Mouse (Mus musculus) kidney, adult 9 months (tissue): ENCODE measurements around the gene Sptbn1.

Source experiments
- DNase-seq: peaks from one replicate; pipeline ENCODE4 v3.0.0; 2022

Sptbn1 gene

DNA sequence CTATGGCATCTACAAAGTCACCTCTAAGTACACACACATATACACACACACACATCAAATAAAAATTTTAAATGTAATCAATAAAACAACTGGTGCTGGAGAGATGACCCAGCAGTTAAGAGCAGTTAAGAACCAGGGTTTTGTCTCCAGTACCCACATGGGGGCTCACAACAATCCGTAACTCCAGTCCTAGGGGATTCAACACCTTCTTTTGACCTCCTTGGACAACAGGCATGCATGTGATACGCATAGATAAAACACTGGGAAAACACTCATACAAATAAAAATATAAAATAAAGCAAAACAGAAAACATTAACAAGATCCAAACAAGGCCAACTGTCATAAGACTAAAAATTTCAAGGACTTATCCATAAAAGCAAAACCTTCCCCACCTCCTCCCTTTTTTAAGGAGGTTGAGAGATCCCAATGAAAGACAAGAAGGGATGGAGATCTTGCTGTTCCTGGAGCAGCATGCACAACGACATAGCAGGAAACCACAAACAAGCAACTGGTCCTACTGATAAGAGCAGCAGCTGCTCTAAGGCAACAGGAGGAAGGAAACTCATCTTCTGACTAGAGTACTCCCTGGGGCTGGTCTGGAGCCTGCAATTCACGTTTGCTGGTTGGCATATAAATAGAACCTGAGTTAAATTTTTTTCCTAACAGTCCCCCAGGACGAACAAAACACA, 102.0 kb downstream of the Sptbn1 start:
- DNase-seq: peak; percentile 65

DNA sequence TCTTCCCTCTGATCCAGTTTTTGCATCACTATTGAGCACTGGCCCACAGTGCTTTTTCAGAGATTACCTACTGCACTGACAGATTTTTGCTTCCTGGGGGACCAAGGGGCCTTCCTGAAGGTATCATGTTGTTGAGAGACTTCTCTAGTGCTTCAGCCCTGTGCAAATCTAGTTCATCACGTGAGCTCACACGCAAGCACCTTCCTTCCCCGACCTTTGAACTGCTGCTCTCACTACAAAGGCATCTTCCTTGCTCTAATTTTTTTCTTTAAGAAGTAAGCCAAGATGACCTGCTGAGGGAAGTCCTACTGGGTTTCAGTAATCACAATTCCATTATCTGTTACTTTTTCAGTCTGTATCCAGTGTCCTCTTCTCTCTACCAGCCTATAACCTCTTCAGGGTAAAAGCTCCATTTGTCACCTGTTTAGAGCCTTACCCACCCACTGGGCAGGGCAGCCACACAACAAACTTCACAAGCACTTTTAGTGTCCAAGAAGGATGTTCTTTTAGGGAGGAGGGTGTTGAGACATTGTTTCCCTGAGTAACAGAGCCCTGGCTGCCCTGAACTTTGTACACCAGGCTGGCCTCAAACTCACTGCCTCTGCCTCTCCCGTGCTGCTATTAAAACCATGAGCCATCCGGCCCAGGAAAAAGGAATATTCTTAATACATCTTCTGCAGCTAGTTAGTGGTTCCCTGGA, 103.3 kb downstream of the Sptbn1 start:
- peak; percentile 73 for DNase-seq

DNA sequence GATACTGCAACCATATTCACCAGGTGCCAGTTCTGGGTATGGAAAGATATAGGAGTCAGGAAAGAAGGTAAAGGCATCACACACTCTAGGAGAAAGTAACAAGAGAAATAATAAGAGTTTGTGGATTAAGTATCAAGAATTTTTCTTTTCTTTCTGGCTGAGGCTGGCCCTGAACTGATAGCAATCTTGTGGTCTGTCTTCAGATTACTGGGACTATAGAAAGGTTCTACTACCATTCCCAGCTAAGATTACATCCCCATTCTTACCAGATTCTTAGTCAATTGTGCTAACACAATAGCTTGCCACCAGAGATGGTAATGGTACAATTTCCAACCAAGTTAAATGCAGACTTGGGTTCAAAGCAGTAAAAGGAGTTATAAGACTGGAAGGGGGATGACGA, 104.1 kb downstream of the Sptbn1 start:
- DNase-seq: no peak

GRCm38 (mm10) chr11:30163081-30163480, 104.9 kb downstream of the Sptbn1 start:
- DNase-seq: no peak

DNA sequence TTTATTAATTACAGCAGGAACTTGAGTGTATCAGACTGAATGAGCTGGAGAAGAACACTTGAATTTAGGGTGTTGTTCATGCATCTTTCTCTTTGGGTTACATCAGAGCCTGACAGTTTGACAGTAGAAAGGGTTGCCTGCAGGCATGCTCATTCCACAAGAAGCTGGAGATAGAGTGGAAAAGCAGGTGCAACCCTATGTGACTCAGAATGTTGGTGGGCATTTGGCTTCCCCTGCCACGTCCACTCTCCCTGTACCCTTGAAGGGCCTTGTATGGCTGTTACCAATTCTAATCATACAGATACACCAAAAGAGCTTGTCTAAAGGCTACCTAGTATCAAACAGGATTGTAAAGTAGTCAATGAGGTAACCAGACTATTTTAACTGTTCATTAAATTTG, 106.2 kb downstream of the Sptbn1 start:
- no peak for DNase-seq

DNA sequence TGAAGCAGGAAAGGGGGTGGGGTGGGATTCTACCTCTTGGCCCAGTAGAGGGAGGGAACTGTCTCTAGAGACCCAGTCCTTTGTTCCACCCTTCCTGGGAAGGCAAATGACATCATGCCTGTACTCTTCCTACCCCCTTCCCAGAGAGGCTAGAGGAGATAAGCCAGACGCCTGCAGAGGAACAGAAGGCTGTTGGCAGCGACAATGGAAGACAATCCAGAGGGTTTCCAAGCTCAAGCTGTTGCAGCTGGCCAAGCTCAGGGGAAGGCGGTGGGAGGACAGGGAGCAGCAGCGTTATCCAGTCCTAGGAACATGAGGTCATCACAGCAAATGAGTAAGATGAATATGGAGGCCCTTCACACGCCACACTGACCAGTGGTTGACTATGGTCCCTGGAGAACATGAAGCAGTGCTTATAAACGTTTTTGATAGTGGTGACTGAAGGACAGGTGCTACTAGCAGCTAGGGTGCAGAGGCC, 106.8 kb downstream of the Sptbn1 start:
- DNase-seq: peak; percentile 81

- no peak for DNase-seq
These were observed 107.3 kb downstream of the Sptbn1 start for GRCm38 (mm10) chr11:30160625-30161172.

DNA sequence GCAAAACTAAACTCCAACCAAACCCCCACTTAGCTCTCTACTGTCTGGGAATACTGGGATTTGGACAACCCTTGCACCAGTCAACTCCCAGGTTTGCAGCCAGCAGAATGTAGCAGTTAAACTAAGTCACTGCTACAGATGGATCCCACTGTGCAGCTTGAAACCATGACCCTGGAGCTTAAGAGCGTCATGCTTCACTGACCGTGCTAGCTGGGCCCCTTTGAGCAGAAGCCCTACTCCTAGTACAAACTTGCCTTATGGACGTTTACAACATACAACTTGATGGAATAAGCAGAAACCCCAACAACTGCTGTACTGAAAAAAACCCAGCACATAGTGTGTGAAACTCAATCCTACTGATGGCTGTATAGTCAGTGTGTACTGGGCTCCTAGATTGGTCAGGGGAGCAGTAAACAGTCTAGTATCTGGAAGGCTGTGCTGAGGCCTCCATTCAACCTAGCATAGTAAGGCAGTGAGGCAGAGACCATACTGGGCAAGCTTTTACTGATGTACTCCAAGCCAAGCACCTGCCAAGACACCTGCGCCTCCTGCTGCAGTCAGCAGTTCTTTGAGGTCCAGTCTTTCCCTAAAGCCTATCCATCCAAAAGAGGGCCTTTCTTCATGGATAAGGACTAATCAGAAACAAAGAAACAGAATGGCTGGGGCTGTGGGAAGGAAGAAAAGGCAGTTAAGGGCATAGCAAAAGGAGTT, 108.3 kb downstream of the Sptbn1 start:
- no peak for DNase-seq

DNA sequence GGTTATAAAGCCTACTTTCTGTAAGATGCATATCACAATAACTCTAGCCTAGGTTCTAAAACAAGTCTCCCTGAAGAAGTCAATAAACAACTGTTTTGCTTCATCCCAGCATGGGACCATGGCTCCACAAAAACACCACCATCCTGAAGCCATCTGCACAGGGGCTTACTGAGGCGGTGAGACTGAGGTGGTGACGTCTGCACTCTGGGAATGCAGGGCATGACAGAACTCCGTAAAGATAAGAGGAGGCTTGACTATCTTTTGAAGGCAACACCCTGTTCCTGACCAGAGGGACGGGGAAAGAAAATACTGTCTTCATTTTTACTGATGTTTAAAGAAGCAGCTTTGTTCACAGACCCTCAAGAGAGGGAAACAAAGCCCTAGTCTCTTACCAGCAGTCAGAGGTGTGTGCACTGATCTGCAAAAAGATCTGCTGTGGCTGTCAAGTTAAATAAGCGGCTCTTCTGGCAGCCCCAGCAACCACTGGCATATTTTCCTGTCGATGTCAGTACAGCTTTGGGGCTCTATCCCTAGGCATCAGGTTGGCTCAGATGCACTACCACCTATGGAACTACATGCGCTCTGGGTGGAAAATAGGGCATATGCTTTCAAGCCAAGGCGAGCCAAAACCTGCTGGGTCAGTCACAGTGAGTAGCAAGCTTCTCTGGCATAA, 109.8 kb downstream of the Sptbn1 start:
- no peak for DNase-seq

- DNase-seq: no peak
These were observed 112.1 kb downstream of the Sptbn1 start for GRCm38 (mm10) chr11:30155887-30156286.

DNA sequence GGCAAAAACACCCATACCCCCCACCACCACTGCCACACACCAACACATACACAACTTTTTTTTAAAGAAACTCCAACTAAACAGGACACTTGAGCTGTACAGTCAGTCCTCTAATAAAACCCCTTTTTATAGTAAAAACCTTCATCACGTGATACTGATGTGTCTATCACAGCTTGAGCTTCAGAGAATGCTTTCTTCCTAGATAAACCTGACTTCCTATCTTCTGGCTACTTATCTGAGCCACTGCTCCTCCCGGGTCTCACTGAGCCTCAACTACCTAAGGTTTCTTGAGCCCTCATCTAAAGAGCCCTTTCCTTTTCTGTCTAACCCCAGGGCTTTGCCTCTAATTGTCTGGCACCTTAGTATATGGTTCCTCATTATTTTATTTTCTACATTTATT, 113.0 kb downstream of the Sptbn1 start:
- no peak for DNase-seq

GRCm38 (mm10) chr11:30148888-30149287, 119.1 kb downstream of the Sptbn1 start:
- no peak for DNase-seq

- DNase-seq: no peak
These were observed 119.6 kb downstream of the Sptbn1 start for GRCm38 (mm10) chr11:30148378-30148777.

GRCm38 (mm10) chr11:30147882-30148281, 120.1 kb downstream of the Sptbn1 start:
- DNase-seq: no peak

DNA sequence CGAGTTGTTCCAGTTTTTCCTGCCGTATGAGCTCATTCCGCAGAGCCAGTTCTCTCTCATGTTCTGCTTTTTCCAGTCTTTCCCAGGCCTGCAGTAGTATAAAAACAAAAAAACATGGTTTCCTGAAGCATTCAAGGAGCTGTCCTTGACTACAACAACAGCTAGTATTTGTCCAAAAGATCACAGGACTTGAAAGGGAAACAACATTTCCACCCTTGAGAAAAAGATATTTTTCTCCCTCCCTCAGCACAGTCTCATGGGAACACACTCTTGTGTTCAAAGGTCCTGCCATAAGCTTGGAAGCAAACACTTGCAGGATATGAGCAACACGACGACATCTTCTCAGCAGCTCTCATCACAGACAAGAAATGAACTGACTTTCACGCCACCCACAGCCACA, 124.9 kb downstream of the Sptbn1 start:
- no peak for DNase-seq

GRCm38 (mm10) chr11:30139165-30139826, 128.7 kb downstream of the Sptbn1 start:
- DNase-seq: no peak

DNA sequence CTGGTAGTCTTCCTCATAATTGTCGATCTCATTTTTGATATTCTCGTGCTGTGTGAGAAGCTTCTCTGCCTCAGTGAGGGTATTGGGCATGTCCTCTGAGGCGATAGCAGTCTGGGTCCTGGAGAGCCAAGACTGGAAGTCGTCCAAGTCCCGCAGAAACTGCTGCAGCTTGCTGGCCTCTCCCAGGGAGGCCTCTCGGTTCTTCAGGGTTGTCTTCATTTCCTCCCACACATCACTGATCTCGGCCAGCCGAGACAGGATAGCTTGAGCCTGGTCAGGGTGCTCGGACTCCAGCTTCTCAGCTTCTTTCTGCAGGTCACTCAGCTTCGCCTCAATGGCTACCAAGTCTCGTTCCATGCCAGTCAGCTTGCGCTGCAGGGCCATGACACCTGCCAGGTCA, 130.9 kb downstream of the Sptbn1 start:
- DNase-seq: no peak

- DNase-seq: no peak
These were observed 133.9 kb downstream of the Sptbn1 start for GRCm38 (mm10) chr11:30134058-30134457.

GRCm38 (mm10) chr11:30132581-30132980, 135.4 kb downstream of the Sptbn1 start:
- no peak for DNase-seq

GRCm38 (mm10) chr11:30131640-30132039, 136.3 kb downstream of the Sptbn1 start:
- no peak for DNase-seq

DNA sequence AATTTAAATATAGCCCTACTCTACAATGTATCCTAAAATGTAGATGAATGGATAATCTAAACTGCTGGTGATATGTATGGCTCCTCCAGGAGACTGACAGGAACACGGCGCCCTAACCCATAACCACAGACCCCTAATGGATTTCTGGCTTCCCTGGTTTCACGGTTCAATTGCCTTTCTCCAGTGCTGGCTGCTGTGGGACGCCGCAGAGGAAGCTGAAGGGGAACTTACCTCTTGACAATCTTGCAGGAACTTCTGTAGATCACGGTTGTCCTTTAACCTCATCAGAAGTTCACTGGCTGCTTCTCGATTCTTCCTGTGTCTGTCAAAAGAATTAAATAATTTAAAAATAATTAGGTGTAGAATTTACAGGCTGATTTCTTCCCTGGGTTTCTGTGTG, 138.6 kb downstream of the Sptbn1 start:
- no peak for DNase-seq

DNA sequence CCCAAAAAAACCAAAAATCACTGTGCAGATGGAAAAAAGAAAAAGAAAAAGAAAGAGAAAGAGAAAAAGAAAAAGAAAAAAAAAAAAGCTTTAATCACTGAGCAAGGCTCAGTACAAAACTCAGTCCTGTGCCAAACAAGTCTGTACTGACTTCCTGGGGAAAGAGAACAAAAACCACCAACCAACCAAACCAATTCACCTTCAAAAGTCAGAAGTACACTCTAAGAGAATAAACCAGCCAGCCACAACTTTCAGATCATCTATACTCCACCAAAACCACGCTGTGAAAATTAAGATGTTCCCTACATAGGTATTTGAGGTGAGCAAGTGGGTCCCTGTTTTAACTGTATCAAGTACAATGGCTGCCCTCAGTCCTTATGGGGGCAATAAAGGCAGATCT, 141.1 kb downstream of the Sptbn1 start:
- DNase-seq: no peak
